Mouse (Mus musculus) thymus, adult 2 months (tissue): ENCODE data around the gene Abcf2. TPM values are rescaled to one million over a fixed set of nuclear protein-coding genes. Genes with fewer than 3 reads are reported as not detected.

ENCODE experiments used
- DNase-seq: peaks from one replicate; pipeline ENCODE4 v3.0.0; 2021
- H3K27ac ChIP-seq: fragments of 200-500 bp; 2 replicates; pipeline ENCODE4 v1.5.1; 2012; ENCODE audit warnings: low read length, control low read depth; ENCODE audit not compliant: control insufficient read depth, insufficient read depth
- H3K27me3 ChIP-seq: fragments of 200-500 bp; 2 replicates; pipeline ENCODE4 v1.6.1; 2012; ENCODE audit warnings: mild to moderate bottlenecking, low read length, moderate library complexity, mixed read lengths; ENCODE audit not compliant: control insufficient read depth, insufficient read depth
- H3K36me3 ChIP-seq: fragments of 200-500 bp; 2 replicates; pipeline ENCODE4 v1.6.1; 2012; ENCODE audit warnings: mild to moderate bottlenecking, low read length, moderate library complexity; ENCODE audit not compliant: control insufficient read depth, insufficient read depth
- H3K4me1 ChIP-seq: fragments of 200-500 bp; replicated peaks from 2 replicates; pipeline ENCODE4 v1.6.1; 2012; ENCODE audit warnings: low read length; ENCODE audit not compliant: control insufficient read depth, insufficient read depth
- H3K4me3 ChIP-seq: fragments of 200-500 bp; 2 replicates; pipeline ENCODE4 v1.5.1; 2012; ENCODE audit warnings: mild to moderate bottlenecking, low read length, control low read depth, moderate library complexity; ENCODE audit not compliant: control insufficient read depth, insufficient read depth
- CTCF ChIP-seq: fragments of 200-500 bp; IDR thresholded peaks from 2 replicates; pipeline ENCODE4 v1.5.1; 2012; ENCODE audit warnings: mild to moderate bottlenecking, control low read depth, low read length, moderate library complexity, borderline replicate concordance; ENCODE audit not compliant: control insufficient read depth, poor library complexity, insufficient read depth; ENCODE audit errors: extremely low read depth
- POLR2A ChIP-seq: fragments of 200-500 bp; IDR thresholded peaks from 2 replicates; pipeline ENCODE4 v1.6.1; 2012; ENCODE audit warnings: mild to moderate bottlenecking, low read length, control low read depth, moderate library complexity; ENCODE audit not compliant: control insufficient read depth, poor library complexity, insufficient read depth; ENCODE audit errors: extremely low read depth
- WGBS: fragments of 180-500 bp; shearing (Covaris S2); methylation state at CpG from one replicate; pipeline ENCODE4 v1.1.7; 2018; 5-methylcytosine and 5-hydroxymethylcytosine counted together
- polyA plus RNA-seq: library from polyadenylated mRNA; depleted of rRNA; stranded (reverse); fragments of >200 nt; gene quantifications from 2 replicates; pipeline ENCODE4 v1.2.3, GENCODE M21; 2012; rRNA removed

The Abcf2 gene
- polyA plus RNA-seq: 117 and 121 TPM in 2 replicates

- Histone ChIP-seq H3K4me3 (peak within 1 kb of the TSS; percentile 63), H3K4me1 (peaks cover 11% of the 10 kb centered on the region), H3K36me3 (peaks cover 24% of the 10 kb centered on the region), H3K27ac (peak within 1 kb of the TSS; percentile 76), H3K27me3 (no peaks in the 10 kb centered on the region)
- peak; percentile 99 for DNase-seq
- WGBS: under 1% methylated on average over 48 of the region's 48 CpGs
- TF ChIP-seq CTCF (0 out of 2 replicates have a peak, but pooled peaks have one; percentile 58), POLR2A (peak; percentile 85)
These were observed at the start of gene Abcf2 for GRCm38 (mm10) chr5:24577183-24577929. TSS of gene Abcf2 (minus strand) at chr5:24577467.

GRCm38 (mm10) chr5:24624822-24625120 lies 47.5 kb upstream of the Abcf2 start:
- Histone ChIP-seq H3K27me3 (peaks cover 4% of the 10 kb centered on the region; the same call in 1 of the 2 replicates), H3K27ac (no peak overlapping the region), H3K4me3 (no peak overlapping the region), H3K4me1 (no peaks in the 10 kb centered on the region), H3K36me3 (no peaks in the 10 kb centered on the region)
- WGBS: 77% methylated on average over 4 of the region's 4 CpGs
- no peak for DNase-seq
- TF ChIP-seq CTCF: no peak
- no peak for TF ChIP-seq POLR2A

- TF ChIP-seq POLR2A (no peak), CTCF (no peak)
- H3K36me3 ChIP-seq: no peaks in the 10 kb centered on the region
- H3K27ac ChIP-seq: no peak within 1 kb of the TSS
- peaks cover 4% of the 10 kb centered on the region; the same call in 1 of the 2 replicates for H3K27me3 ChIP-seq
- WGBS: 12% methylated on average over 36 of the region's 37 CpGs
- H3K4me1 ChIP-seq: no peaks in the 10 kb centered on the region
- no peak within 1 kb of the TSS for H3K4me3 ChIP-seq
- no peak for DNase-seq
These were observed 46.9 kb upstream of the Abcf2 start, which contains the start of gene Smarcd3 for GRCm38 (mm10) chr5:24623986-24624821. TSS of gene Smarcd3 (minus strand) at chr5:24624411.

- Histone ChIP-seq H3K36me3 (no peaks in the 10 kb centered on the region), H3K4me3 (no peak overlapping the region), H3K27me3 (peaks cover 4% of the 10 kb centered on the region; the same call in 1 of the 2 replicates), H3K4me1 (no peaks in the 10 kb centered on the region), H3K27ac (no peak overlapping the region)
- TF ChIP-seq POLR2A (no peak), CTCF (no peak)
- 55% methylated on average over 8 of the region's 8 CpGs for WGBS
- DNase-seq: no peak
These were observed 46.0 kb upstream of the Abcf2 start for GRCm38 (mm10) chr5:24623041-24623985.

- Histone ChIP-seq H3K36me3 (no peaks in the 10 kb centered on the region), H3K27ac (no peak overlapping the region), H3K27me3 (peaks cover 4% of the 10 kb centered on the region; the same call in 1 of the 2 replicates), H3K4me3 (no peak overlapping the region), H3K4me1 (no peaks in the 10 kb centered on the region)
- no peak for TF ChIP-seq CTCF
- TF ChIP-seq POLR2A: no peak
- 90% methylated on average over 7 of the region's 7 CpGs for WGBS
- DNase-seq: no peak
These were observed 45.2 kb upstream of the Abcf2 start for GRCm38 (mm10) chr5:24622386-24623040.
